Mouse (Mus musculus): ENCODE results near the gene Tab2. TPM values are rescaled to one million over a fixed set of nuclear protein-coding genes. Genes with fewer than 3 reads are reported as not detected.

Tab2 gene
- total and polyA plus RNA-seq, 3 experiments = 13.7 to 43.5 (median 30.4) TPM

Other genes with a start within 250 kb of the Tab2 start
- 36.2 and 37.3 TPM in 2 replicates for gene Katna1, start 230.2 kb downstream of the Tab2 start, total RNA-seq (2012; rRNA removed)
- 58.5 and 64.2 TPM in 2 replicates for gene Katna1, start 230.2 kb downstream of the Tab2 start, total RNA-seq (2014; rRNA removed)
- gene Katna1, start 230.2 kb downstream of the Tab2 start, polyA plus RNA-seq (2012; ENCODE audit: insufficient read length, low read depth) = 45.6 and 47.4 TPM in 2 replicates
- gene Ginm1, start 163.4 kb downstream of the Tab2 start, total RNA-seq (2012; rRNA removed) = 11.7 and 12.7 TPM in 2 replicates
- gene Ginm1, start 163.4 kb downstream of the Tab2 start, total RNA-seq (2014; rRNA removed) = 33.9 and 38.2 TPM in 2 replicates
- 22.5 and 27.3 TPM in 2 replicates for gene Ginm1, start 163.4 kb downstream of the Tab2 start, polyA plus RNA-seq (2012; ENCODE audit: insufficient read length, low read depth)
- gene Ppil4, start 163.3 kb downstream of the Tab2 start, total RNA-seq (2012; rRNA removed) = 26.4 and 30.9 TPM in 2 replicates
- 41.5 and 51.1 TPM in 2 replicates for gene Ppil4, start 163.3 kb downstream of the Tab2 start, total RNA-seq (2014; rRNA removed)
- 43.6 and 45.9 TPM in 2 replicates for gene Ppil4, start 163.3 kb downstream of the Tab2 start, polyA plus RNA-seq (2012; ENCODE audit: insufficient read length, low read depth)
- 13.4 and 16.3 TPM in 2 replicates for gene Zc3h12d, start 123.8 kb downstream of the Tab2 start, total RNA-seq (2012; rRNA removed)
- gene Zc3h12d, start 123.8 kb downstream of the Tab2 start, total RNA-seq (2014; rRNA removed) = 10.7 and 11.8 TPM in 2 replicates
- gene Zc3h12d, start 123.8 kb downstream of the Tab2 start, polyA plus RNA-seq (2012; ENCODE audit: insufficient read length, low read depth) = 22.5 and 28.0 TPM in 2 replicates